ENCODE assay signal across 8 mouse cellular contexts in the genomic region with DNA sequence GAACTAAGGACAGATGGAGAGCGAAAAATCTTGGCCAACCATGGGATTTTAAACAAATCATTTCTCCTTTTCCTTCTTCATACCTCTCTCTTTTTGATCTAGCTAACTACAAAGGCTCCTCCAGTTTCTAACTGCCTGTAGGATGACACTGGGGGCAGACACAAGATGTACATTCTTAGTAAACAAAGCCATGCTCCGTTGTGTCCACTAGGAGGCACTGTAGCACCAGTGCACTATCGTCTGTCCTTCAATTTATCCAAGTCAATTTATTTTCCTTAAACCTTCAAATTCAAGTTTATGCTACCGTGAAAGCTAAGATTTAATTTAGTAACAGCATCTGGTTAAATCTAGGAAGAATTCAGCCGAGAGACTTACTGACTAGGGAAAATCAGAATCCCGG. TPM values are rescaled to one million over a fixed set of nuclear protein-coding genes. Genes with fewer than 3 reads are reported as not detected.
DNase-seq lines count a peak whose midpoint lies in the region; ATAC-seq and TF ChIP-seq lines count a peak whose summit lies in the region.

No protein-coding gene starts in this region.

- H3K4me3 ChIP-seq in forebrain, postnatal 0 days (ENCODE audit: low read depth, low read length): no peak overlapping the region
- H3K4me3 ChIP-seq in forebrain, embryonic 15.5 days: no peak overlapping the region
- H3K4me3 ChIP-seq in spleen, adult 2 months (ENCODE audit: extremely low read depth, insufficient read depth, insufficient read length): no peak overlapping the region
- H3K4me3 ChIP-seq in kidney, postnatal 0 days (replicated peaks; ENCODE audit: low read depth, low read length): no peak overlapping the region

- no peak overlapping the region for H3K27ac ChIP-seq in forebrain, postnatal 0 days (ENCODE audit: low read depth, low read length)
- H3K27ac ChIP-seq in forebrain, embryonic 15.5 days (replicated peaks): no peak overlapping the region
- no peak overlapping the region for H3K27ac ChIP-seq in spleen, adult 2 months (ENCODE audit: insufficient read depth, low read length)
- H3K27ac ChIP-seq in kidney, postnatal 0 days: no peak overlapping the region

- H3K27me3 ChIP-seq in forebrain, postnatal 0 days (ENCODE audit: insufficient read depth, low read length): no peaks in the 10 kb centered on the region
- H3K27me3 ChIP-seq in forebrain, embryonic 15.5 days: no peaks in the 10 kb centered on the region
- H3K27me3 ChIP-seq in spleen, adult 2 months (ENCODE audit: control insufficient read depth, insufficient read depth, low read length): no peaks in the 10 kb centered on the region
- H3K27me3 ChIP-seq in kidney, postnatal 0 days (ENCODE audit: insufficient read depth, low read length): no peaks in the 10 kb centered on the region

- TF ChIP-seq POLR2A in spleen, adult 2 months (IDR thresholded peaks at IDR 0.05; ENCODE audit: low read depth, low read length): no peak

- no peak overlapping the region for H3K9ac ChIP-seq in forebrain, postnatal 0 days
- H3K9ac ChIP-seq in forebrain, embryonic 15.5 days (replicated peaks): no peak overlapping the region
- no peak overlapping the region for H3K9ac ChIP-seq in kidney, postnatal 0 days (ENCODE audit: low read depth, low read length)

- 21% methylated on average over 6 of the region's 6 CpGs for WGBS in forebrain, postnatal 0 days
- 17% methylated on average over 6 of the region's 6 CpGs for WGBS in forebrain, embryonic 15.5 days
- WGBS in spleen, adult 2 months: 28% methylated on average over 6 of the region's 6 CpGs
- WGBS in kidney, postnatal 0 days: 19% methylated on average over 6 of the region's 6 CpGs

- TF ChIP-seq CTCF in forebrain, postnatal 0 days (IDR thresholded peaks at IDR 0.05; ENCODE audit: low read depth): peak; percentile 78
- peak; percentile 61; the same call in 1 of the 2 replicates for TF ChIP-seq CTCF in spleen, adult 2 months (IDR thresholded peaks at IDR 0.05; ENCODE audit: extremely low read depth, insufficient read depth, insufficient read length, insufficient replicate concordance)
- TF ChIP-seq CTCF in kidney, postnatal 0 days (IDR thresholded peaks at IDR 0.05; ENCODE audit: low read depth): peak; percentile 96

- H3K9me3 ChIP-seq in forebrain, postnatal 0 days (ENCODE audit: low read length): no peaks in the 10 kb centered on the region
- no peaks in the 10 kb centered on the region for H3K9me3 ChIP-seq in forebrain, embryonic 15.5 days
- no peaks in the 10 kb centered on the region for H3K9me3 ChIP-seq in kidney, postnatal 0 days (replicated peaks; ENCODE audit: low read length)

- 0 out of 2 replicates have a peak, but pooled peaks have one; percentile 43 for ATAC-seq in forebrain, postnatal 0 days
- no peak for ATAC-seq in forebrain, embryonic 15.5 days (replicated peaks)
- no peak for ATAC-seq in kidney, postnatal 0 days (replicated peaks; ENCODE audit: low FRiP score, low read depth)

- H3K4me2 ChIP-seq in forebrain, postnatal 0 days (ENCODE audit: low read depth): no peak overlapping the region
- H3K4me2 ChIP-seq in forebrain, embryonic 15.5 days (replicated peaks): no peak overlapping the region
- H3K4me2 ChIP-seq in kidney, postnatal 0 days (ENCODE audit: low read length): no peak overlapping the region; the same call in 1 of the 2 replicates

- H3K4me1 ChIP-seq in forebrain, postnatal 0 days (ENCODE audit: insufficient read depth): no peaks in the 10 kb centered on the region
- 0 out of 2 replicates have a peak, but pooled peaks cover 4% of the 10 kb centered on the region for H3K4me1 ChIP-seq in forebrain, embryonic 15.5 days
- peaks cover 6% of the 10 kb centered on the region; the same call in 1 of the 2 replicates for H3K4me1 ChIP-seq in spleen, adult 2 months (ENCODE audit: control insufficient read depth, insufficient read depth, insufficient read length)
- H3K4me1 ChIP-seq in kidney, postnatal 0 days (replicated peaks; ENCODE audit: insufficient read depth, low read length): no peaks in the 10 kb centered on the region; the same call in 1 of the 2 replicates

- peak; percentile 64 for DNase-seq in forebrain, postnatal 0 days
- peak; percentile 36 to 40 for DNase-seq in spleen, adult 2 months (ENCODE audit: low read depth in 1 of 2, low spot score in 2 of 2)
- no peak for DNase-seq in spleen, adult 12 weeks (ENCODE audit: low spot score)
- peak; percentile 61 for DNase-seq in embryo, embryonic 11.5 days (ENCODE audit: low read depth, low spot score)
- DNase-seq in kidney, postnatal 0 days (ENCODE audit: low spot score): peak; percentile 90
- DNase-seq in naive thymus-derived CD4-positive, alpha-beta T cell, adult 2 months (ENCODE audit: low read depth): peak; percentile 84
- no peak for DNase-seq in cerebellum, adult 9-10 months

- no peaks in the 10 kb centered on the region for H3K36me3 ChIP-seq in forebrain, postnatal 0 days (ENCODE audit: insufficient read depth)
- H3K36me3 ChIP-seq in forebrain, embryonic 15.5 days: no peaks in the 10 kb centered on the region
- no peaks in the 10 kb centered on the region for H3K36me3 ChIP-seq in spleen, adult 2 months (ENCODE audit: control insufficient read depth, insufficient read depth, low read length)
- no peaks in the 10 kb centered on the region for H3K36me3 ChIP-seq in kidney, postnatal 0 days (ENCODE audit: insufficient read depth, low read length)

RNA-seq across cellular contexts. Expression of gene Agps, which starts 45.9 kb away (rescaled TPM):
- 37.9 and 43.6 TPM in 2 replicates for total RNA-seq in forebrain, postnatal 0 days (2014; rRNA removed)
- 6.4 and 12.6 TPM in 2 replicates for polyA plus RNA-seq in forebrain, postnatal 0 days (2015; fragmentation: Nextera tagmentation; extraction: Ambion mirVana)
- polyA plus RNA-seq in forebrain, embryonic 15.5 days (2015; fragmentation: Nextera tagmentation; extraction: Ambion mirVana): 25.2 and 25.8 TPM in 2 replicates
- polyA plus RNA-seq in spleen, adult 2 months (2012; rRNA removed): 3.5 and 5.1 TPM in 2 replicates
- 22.7 and 25.6 TPM in 2 replicates for polyA plus RNA-seq in kidney, postnatal 0 days (2015; fragmentation: Nextera tagmentation; extraction: Ambion mirVana)

Comparison
In these comparisons a context has a peak if more than half of its experiments do, and no peak if none do; other contexts are left out.
1. DNase-seq: peak in forebrain, postnatal 0 days (single experiment), spleen, adult 2 months (2 of 2), embryo, embryonic 11.5 days (single experiment), kidney, postnatal 0 days (single experiment) and naive thymus-derived CD4-positive, alpha-beta T cell, adult 2 months (single experiment); none in spleen, adult 12 weeks (single experiment) and cerebellum, adult 9-10 months (single experiment).
2. Peak in every context shown above with its lines, with median percentiles within 50 percentile points of each other: CTCF ChIP-seq.